Mouse (Mus musculus) T-helper 17 cell (primary cell): Measurements from ENCODE around the gene Aire.
"Not testable (repeated sequence)": the region's sequence is repeated elsewhere in the genome, so short reads cannot be mapped to it uniquely, and the experiment has no call there.

Source experiments
- in situ Hi-C, 2 experiments: fragments of 300-600 bp; cut with MboI, MseI; formaldehyde crosslinking; loops; 1 replicate in 1 of 2; 2 replicates in 1 of 2; pipeline ENCODE4 v1.15.1; 2025; ENCODE audit warnings: high pct_unique_total_duplicates in 2 of 2

Gene Aire

GRCm38 (mm10) chr10:78049519-78050035 is 6.2 kb upstream of the Aire start:
- in situ Hi-C loops = no loop called here

GRCm38 (mm10) chr10:78048061-78048730 is 4.8 kb upstream of the Aire start:
- in situ Hi-C loops = no loop called here

- in situ Hi-C loops = no loop called here
Measured at GRCm38 (mm10) chr10:78046388-78046787, 3.0 kb upstream of the Aire start.

- in situ Hi-C loops = no loop called here
Measured at GRCm38 (mm10) chr10:78044531-78044930, 1.1 kb upstream of the Aire start.

GRCm38 (mm10) chr10:78042697-78043405 is 559 bp downstream of the Aire start:
- in situ Hi-C loops = no loop called here

- in situ Hi-C loops = no loop called here
Measured at GRCm38 (mm10) chr10:78042096-78042495, 1.3 kb downstream of the Aire start.

GRCm38 (mm10) chr10:78041647-78042046 is 1.8 kb downstream of the Aire start, which contains the start of gene Dnmt3l:
Dnmt3l (plus strand) TSS chr10:78041947.
- in situ Hi-C loops = no loop called here

GRCm38 (mm10) chr10:78037139-78037538 is 6.3 kb downstream of the Aire start:
- in situ Hi-C loops = no loop called here

- in situ Hi-C loops = loop anchor here (5.0 kb wide), 1 partner anchor 130 kb away; no protein-coding TSS in a partner anchor
Measured at GRCm38 (mm10) chr10:78031987-78032386, 11.4 kb downstream of the Aire start.

GRCm38 (mm10) chr10:78029080-78029479 is 14.3 kb downstream of the Aire start:
- in situ Hi-C loops = loop anchor here in 1 of 2 experiments (10.0 kb wide), 1 partner anchor 376 kb away; no protein-coding TSS in a partner anchor

GRCm38 (mm10) chr10:78028129-78028528 is 15.3 kb downstream of the Aire start:
- in situ Hi-C loops = loop anchor here in 1 of 2 experiments (10.0 kb wide), 1 partner anchor 377 kb away; no protein-coding TSS in a partner anchor

- in situ Hi-C loops = loop anchor here in 1 of 2 experiments (10.0 kb wide), 1 partner anchor 379 kb away; no protein-coding TSS in a partner anchor
Measured at GRCm38 (mm10) chr10:78025453-78025852, 18.0 kb downstream of the Aire start.

- in situ Hi-C loops = loop anchor here in 1 of 2 experiments (10.0 kb wide), 1 partner anchor 385 kb away; no protein-coding TSS in a partner anchor
Measured at GRCm38 (mm10) chr10:78019984-78020383, 23.4 kb downstream of the Aire start.

GRCm38 (mm10) chr10:78019291-78019690 is 24.1 kb downstream of the Aire start:
- in situ Hi-C loops = no loop called here

GRCm38 (mm10) chr10:78018797-78019203 is 24.6 kb downstream of the Aire start:
- in situ Hi-C loops = no loop called here

GRCm38 (mm10) chr10:78016366-78016765 is 27.0 kb downstream of the Aire start:
- in situ Hi-C loops = no loop called here

- in situ Hi-C loops = no loop called here
Measured at GRCm38 (mm10) chr10:78015489-78015888, 27.9 kb downstream of the Aire start.

- in situ Hi-C loops = no loop called here
Measured at GRCm38 (mm10) chr10:78012661-78013495, 30.5 kb downstream of the Aire start.

- in situ Hi-C loops = not testable (repeated sequence)
Measured at GRCm38 (mm10) chr10:78011116-78011515, 32.3 kb downstream of the Aire start.

- in situ Hi-C loops = no loop called here
Measured at GRCm38 (mm10) chr10:78010335-78010734, 33.1 kb downstream of the Aire start.

- in situ Hi-C loops = no loop called here
Measured at GRCm38 (mm10) chr10:78009945-78010293, 33.5 kb downstream of the Aire start, which contains the start of gene Pfkl. Pfkl (minus strand) TSS chr10:78010083.
